Mouse (Mus musculus) right cerebral cortex, postnatal 14 days (tissue): ENCODE measurements around the gene Ilk.

Source experiments
- DNase-seq: peaks from one replicate; pipeline ENCODE4 v3.0.0; 2022

Gene Ilk

DNA sequence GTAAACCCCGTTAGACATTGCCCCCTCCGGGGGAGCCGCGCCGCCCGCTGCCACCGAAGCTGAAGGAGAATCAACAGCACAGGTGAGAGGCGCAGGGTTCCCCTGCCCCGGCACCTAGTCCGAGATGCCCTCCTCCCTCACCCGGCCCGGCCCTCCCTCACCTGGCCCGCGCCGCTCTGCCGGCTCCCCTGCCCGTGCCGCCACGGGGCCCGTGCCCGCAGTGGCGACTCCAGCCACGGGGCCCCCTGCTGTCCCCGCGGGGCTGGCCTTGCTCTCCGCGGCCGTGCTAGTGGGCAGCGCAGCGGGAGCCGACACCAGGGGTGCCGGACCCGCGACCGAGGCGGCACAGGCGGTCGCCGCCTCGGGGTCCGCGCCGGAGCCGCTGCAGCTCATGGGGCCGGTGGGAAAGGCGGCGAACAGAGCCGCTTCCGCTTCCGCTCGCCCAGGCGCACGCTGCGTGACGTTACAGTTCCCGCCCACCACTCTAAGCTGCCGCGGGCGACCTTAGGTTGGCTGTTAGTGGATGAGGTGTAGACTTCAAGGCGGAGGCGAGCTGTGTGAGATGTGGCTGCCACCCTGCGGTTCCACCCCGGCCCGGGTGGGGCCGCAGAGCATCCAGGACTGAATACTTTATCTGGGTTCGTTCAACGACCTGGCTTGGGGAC is 7.7 kb downstream of the Ilk start, which contains the start of gene Taf10:
Taf10 (minus strand) TSS at position 436 of the 665 bp plus-strand sequence.
- DNase-seq, result peak; percentile 86

DNA sequence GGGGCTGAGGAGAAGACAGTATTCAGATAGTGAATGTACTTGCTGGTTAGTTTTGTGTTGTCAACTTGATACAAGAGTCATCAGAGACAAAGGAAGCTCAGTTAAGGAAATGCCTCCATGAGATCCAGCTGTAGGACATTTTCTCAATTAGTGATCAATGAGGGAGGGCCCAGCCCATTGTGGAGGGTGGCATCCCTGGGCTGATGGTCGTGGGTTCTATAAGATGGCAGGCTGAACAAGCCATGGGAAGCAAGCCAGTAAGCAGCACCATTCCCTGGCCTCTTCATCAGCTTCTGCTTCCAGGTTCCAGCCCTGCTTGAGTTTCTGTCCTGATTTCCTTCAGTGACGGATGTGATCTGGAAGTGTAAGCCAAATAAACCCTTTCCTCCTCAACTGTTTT is 11.4 kb downstream of the Ilk start:
- no peak for DNase-seq

DNA sequence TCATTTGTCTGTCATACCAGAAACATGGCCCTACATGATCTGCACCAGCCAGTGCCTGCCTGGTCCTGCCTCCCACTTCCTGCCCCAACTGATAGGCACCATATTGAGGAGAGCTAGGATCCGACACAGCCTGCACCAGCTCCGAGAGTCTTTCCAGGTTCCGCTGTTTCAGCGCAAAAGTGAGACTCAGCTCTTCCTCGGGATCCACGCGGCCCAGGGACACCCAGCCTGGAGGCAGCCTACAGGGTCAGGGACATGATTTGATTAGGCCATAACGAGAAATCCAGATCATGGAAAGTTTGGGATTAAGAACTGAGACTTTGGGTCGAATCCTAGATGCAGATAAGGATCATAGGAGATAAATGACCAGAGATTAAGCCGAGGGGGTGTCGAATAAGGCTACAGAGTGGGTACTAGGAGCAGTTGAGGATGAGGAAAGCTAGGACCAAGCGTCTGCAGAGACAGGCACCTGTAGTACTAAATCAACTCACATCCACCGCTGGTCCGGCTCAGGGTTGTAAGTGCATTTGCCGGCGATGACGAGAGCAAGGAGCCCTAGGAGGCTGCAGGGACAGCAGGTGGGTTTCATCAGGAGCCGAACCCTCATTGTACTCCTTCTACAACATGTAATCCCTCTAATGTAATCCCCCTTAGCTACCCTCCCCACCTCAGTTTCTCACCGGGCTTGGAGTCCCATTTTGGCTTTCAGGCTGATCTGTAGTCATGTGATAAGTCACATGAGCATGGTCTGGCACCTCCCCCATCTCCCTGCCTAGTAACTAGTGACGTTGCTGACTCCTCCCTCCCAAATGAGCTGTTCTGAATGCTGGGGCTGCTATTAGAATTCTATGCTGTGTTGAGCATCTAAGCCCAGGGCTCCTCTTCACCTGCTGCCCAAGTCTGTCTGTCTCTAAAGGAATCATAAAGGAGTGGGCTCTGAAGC is 15.4 kb downstream of the Ilk start, which contains the start of gene Tpp1:
Tpp1 (minus strand) TSS at position 745 of the 943 bp plus-strand sequence.
- peak; percentile 83 for DNase-seq

DNA sequence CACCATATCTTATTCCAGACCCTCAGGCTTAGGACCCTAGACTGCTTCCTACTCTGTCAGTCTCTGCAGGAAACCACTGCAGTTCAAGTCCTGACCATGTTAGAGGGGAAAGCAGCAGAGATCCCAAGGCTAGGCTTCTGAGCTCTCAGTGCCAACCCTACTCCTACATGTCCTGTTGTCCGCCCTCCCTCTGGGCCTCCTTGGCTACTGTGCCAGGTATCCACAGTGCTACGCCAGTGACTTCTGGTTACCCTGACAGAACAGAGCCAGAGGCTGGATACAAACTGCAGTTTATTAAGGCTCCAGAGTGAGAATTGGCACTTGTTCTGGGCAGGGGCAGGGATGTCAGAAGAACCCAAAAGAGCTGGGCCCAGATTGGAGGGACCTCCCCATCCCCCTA is 16.3 kb downstream of the Ilk start:
- DNase-seq, result no peak

DNA sequence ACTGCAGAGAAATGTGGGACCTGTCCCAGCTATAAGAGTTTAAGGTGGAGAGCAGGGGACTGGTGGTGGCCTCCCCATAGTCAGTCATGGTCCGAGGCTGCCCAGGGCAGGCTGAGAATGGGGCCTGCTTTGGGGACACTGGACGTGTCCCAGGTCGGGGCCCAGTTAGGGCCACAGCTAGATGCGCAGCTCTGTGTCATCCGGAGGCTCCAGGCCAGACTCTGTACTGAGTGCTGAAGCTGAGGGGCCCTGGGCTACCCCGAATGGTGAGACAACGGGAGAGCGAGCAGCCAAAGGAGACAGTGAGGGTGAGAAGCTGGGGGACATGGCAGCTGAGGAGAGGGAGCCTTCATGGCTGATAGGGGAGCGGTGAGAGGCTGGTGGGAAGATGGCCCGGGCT is 16.9 kb downstream of the Ilk start:
- no peak for DNase-seq

DNA sequence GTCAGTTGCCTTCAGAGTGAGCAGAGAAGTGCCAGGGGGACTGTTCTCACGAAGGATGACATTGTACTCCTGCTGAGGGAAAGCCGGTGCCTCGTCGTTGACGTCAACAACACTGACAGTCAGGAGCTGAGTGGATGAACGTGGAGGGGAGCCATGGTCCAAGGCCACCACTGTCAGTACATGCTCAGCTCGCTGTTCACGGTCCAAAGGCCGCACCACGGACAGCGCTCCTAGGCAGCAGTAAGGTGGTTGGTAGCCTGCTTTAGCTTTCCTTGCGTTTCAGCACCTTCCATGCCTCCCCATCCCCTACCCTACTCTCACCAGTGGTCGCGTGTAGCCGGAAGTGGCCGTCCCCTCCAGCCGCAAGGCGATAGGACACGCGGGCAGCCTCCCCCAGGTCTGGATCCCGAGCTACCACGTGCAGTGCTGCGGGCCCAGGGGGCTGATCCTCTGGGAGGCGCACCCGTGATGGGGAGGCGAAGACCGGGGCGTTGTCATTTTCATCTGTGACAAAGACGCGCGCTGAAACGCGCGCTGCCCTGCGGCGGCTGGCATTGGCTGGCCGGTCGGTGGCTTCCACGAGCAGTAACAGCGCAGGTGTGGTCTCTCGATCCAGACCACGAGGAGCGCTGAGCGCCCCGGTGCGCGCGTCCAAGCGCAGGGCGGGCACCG is 25.6 kb downstream of the Ilk start:
- no peak for DNase-seq

DNA sequence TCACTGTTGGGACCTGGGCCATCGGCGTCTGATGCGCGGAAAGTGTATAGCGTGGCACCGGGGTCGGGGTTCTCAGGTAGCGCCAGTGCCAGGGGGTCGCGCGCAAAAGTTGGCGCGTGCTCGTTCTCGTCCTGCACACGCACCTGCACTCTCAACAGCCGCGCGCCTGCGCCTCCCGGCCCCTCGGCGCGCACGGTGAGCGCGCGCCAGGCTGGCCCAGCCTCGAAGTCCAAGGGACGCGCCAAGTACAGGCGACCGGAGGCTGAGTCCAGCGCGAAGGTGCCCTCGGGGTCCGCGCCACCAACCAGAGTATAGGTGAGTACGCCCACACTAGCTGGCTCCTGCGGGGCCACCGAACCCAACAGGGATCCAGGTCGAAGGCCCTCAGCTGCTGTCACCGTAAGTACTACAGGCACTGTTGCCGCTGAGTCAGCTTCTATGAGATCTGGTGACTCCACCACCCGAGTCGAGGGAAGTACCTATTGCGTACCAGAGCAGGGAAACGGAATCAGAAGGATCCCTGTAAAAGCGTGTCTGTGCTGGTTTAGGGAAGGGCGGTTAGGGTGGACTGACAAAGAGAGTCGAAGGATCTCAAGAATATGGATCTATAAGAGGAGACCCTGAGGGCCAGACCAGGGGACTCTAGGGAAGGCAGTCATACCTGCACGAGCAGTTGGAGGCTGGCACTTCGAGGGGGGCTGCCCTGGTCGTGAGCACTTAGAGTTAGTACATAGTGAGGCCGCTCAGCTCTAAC is 26.3 kb downstream of the Ilk start:
- no peak for DNase-seq

DNA sequence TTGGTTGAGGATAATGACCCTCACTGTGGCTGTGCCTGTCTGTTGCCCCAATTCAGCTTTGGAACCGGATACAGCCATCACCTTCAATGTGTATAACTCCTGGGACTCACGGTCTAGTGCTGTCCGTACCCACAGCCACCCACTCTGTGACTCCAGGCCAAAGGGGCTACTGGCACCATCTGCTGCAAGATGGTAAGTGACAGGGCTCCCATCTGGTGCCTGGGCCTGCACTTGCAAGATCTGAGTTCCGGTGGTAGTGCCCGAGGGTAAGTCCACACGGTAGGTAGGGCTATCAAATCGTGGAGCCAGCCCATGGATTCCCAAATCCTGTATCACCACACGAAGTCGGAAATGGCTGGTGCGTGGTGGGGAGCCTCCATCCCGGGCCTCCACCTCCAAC is 27.9 kb downstream of the Ilk start:
- DNase-seq, result no peak

DNA sequence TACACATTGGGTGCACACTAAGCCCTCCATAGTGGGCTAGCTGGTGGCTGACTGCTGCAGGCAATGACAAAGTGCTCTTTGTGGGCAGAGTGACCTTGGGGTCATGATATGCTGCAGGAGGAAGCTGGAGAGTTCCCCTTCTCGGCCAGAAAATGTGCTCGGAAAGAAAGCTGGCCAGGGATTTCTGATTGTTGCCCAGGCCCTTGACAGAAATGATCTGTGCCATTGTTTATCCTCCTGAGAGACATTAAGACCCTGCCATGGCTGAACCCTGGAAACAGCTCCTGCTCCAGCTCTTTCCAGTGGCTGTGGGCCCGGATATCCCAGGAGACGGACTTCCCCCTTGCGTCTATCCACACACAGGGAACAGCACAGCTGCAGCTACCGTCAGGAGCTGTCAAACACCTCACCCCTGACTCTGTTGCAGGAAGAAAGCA is 31.4 kb downstream of the Ilk start:
- no peak for DNase-seq

DNA sequence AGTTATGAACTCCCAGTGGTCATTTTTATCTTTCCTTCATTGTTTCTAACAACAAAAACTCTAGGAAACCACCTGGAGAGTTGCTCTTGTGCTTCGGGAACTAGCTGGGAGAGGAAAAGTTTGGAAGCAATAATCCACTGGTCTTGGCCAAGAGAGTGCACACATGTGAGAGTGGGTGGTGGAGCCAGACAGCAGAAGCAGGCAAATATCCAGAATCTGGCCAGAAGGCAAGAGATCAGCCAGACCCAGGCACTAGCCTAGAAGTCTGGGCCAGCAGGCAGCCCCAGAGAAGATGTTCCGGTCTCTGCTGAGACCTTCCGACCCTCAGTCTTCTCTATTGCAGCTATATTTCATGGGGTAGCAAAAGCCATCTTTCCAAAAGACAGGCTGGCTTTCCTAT is 33.6 kb downstream of the Ilk start:
- no peak for DNase-seq

DNA sequence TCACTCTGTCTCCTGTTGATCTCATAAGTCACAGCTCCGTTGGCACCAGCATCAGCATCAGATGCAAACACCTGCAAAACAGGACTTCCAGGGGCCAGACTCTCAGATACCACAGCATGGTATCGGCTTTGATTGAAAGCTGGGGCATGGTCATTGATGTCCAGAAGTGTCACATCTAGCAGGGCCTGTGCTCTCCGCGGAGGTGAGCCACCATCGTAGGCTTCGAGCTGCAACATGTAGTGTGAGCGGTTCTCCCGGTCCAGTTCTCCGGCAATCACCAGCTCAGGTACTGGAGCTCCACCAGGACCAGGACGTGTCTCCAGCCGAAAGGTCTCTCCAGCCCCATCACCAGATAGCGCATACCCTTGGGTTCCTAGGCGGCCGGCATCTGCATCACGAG is 35.9 kb downstream of the Ilk start:
- DNase-seq, result no peak

DNA sequence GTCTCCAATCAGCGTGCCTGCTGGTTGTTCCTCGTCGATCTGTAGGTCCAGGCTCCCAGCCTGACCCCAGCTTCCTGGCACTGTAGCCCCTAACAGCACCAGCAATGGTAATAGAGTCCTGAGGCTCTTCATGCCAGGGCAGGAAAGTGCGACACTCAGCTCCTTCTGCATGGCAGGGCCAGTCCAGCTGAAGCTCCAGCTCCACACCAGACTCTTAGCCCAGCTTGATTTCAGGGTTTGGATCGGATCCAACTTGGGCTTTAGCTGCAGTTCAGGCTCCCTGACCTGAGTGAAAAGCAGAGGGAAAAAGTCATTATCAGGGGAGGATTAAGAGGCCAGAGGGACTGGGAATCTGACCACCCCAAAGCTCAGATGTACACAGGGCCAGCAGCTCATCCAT is 36.6 kb downstream of the Ilk start:
- no peak for DNase-seq

DNA sequence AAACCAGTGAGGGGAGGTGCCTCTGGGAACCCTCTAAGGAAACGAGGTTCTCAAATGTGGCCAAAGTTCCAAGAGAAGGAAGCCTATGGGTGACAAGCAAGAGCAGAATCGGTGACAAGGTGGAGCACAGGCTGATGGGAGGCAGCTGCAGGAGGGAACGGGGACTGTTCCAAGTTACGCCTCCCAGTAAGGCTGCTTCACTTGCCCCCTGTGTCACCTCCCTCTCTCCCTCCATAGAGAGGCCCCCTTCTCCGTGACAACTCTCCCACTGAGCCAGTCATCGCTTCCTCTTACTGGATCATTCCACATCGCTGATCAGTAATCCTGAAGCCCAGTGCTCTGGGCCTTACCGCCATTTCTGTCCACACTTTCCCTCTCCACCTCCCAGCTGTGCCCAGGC is 38.3 kb downstream of the Ilk start:
- DNase-seq, result no peak

DNA sequence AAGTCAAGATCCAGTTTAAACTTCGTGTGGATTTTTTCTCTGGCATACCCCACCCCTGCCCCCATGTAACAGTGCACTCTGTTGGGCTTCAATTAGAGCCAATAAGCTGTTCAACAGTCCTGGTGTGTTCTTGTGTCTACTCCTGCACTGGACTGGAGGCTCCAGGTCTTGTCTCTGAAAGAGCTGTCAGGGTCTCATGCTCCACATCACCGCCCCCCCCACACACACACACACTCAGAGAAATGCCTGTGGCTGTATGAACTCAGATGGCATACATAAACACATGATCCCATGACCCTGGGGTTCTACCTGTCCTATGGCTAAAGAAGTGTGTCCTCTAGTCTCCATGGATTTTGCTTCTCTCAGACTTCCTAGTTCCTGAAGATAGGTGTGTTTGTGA is 39.6 kb downstream of the Ilk start:
- DNase-seq, result no peak

DNA sequence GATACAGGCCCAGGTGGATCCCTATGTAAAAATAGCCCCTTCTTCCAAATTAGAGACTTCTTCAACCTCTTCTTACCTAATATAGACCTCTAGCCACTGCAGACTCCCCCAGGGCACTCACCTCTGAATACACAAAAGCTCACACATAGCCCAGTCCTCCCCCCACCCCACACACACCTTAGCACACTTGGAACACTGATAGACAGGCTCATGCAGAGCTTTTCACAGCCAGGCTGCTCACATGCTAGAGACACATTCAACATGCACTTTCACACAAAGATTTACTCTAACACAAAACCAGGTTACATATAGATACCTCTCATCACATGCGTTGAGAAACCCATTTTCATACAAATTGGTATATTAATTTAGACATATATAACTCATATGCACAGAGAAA is 40.9 kb downstream of the Ilk start:
- no peak for DNase-seq

DNA sequence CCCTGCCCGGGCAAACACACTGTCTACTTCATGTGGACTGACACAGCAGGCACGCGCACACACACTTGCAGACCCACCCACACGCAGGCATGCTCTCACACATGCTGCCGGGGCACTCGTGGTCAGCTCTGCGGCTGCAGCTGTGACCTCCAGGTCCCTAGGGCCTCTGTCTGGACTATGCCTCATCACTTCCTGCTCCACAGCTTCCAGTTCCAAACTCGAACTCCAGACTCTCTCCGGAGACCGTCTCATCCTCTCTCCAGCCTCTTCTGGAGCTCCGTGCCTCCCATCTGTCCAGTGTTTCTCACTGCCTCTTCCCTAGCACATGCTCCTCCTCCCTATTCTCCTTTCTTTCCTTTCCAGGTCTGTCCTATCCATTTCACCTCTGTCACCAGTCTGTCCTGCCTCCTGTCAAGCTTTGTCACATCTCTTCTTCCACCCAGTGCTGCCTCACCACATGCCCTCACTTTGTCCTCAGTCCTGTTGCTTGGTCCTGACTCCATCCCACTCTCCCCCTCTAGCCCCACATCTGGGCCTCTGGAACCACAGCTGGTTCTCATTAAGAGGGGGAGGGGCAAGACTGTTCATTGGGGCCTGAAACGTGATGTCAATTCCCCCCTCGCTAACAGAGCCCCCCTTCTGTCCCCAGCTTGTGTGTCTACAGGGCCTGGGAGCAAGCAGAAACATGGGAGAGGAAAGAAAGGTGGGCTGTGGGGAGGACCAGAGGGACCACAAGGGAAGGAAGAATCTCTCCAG is 41.6 kb downstream of the Ilk start:
- no peak for DNase-seq

DNA sequence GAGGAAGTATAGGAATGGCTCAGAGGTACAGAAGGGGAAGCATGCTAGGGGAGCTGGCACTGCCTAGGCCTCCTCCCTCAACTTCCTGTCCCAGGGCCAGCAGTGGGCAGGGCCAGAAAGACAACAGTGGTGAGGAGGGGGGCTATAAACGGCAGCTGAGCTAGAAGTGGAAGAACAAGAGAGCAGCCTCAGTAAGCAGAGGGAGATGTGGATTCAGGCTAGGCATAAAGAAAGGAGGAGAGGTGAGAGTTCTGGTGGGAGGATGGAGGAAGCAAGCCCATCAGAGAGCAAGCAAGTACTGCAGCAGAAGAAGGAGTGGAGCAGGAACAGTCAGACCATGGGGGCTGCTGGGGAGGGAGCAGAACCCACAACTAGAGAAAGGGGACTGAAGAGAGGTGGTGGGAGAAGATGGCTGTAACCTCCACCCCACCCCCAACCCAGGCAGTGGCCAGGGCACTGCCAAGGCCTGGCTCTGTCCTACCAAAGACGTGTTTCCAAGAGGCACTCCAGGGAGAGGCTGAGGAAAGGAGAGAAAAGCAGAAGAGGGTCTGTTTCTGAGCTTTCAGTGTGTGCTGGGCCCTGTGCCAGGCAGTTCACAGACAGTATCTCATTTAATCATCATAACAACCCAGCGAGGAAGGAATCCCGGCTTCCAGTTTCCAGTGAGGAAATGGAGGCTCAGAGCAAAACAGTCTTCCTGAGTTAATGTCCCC is 42.3 kb downstream of the Ilk start:
- DNase-seq, result no peak

DNA sequence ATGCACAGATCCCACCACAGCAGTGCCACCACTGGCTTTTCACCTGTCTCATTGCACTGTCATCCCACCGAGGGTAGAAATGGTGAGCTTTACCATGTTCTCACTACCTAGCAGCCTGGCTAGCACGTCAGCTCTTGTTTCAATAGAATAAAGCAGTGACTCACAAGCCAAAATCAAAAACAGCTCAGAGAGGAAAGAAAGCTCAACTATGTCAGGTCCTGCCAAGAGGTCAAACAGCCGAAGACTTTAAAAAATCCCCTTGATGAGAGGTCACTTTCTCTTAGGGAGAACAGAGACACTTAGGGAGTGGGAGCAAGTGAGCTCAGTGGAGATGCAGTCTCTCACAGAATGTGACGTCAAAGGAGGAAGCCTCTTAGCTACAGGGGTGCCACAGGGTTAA is 47.5 kb downstream of the Ilk start:
- no peak for DNase-seq

DNA sequence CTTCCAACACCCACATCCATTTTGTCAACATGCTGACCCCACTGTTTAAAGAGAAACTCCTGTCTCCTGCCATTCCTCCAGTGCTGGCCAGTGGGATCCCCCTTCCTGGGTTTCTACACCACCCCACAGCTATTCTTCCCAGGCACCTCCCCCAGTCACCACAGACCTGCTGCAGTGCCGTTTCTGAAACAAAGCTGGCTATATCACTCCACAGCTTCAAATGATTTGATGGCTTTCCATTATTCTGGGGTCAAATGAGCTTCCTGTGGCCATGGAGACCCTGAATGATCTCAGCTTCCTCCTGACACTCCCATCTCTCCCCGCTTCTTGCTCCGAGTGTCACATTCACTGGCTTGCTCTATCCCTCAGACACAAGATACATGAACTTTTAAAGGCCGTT is 48.2 kb downstream of the Ilk start:
- no peak for DNase-seq

DNA sequence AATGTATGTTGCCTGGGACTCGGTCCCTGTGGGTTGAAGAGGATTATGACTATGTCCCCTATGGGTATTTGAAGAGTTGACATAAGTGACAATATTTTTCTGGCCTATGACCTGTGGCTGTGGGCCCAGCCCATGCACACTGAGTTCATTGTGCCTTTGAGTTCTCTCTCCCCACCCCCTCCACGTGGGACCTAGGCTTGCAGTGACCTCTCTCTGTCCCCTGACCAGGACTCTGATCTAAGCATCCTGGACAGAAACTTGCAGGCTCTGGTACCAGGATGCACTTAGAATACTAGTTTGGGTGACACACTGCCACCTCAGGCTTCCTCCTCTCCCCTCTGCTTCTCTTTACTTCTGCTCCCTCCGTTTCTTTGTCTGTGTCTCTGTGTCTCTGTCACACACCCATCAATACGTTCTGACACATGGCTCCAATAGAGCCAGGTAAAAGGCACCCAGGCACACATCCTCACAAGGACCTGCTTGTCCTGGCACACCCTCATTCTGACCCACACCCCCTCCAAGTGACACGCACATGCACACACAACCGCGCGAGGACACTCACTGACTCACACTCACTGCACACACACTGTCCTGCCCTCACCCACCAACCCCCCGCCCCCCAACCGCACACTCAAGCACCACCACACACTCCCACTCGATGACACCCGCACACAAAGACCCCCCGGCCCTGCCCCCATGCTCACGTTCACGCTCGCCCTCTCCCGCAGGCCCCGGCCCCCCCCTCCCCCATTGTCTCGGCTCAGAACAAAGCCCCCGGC is 50.3 kb downstream of the Ilk start:
- DNase-seq, result no peak
